ENCODE assay signal across 28 mouse cellular contexts in the genomic region with DNA sequence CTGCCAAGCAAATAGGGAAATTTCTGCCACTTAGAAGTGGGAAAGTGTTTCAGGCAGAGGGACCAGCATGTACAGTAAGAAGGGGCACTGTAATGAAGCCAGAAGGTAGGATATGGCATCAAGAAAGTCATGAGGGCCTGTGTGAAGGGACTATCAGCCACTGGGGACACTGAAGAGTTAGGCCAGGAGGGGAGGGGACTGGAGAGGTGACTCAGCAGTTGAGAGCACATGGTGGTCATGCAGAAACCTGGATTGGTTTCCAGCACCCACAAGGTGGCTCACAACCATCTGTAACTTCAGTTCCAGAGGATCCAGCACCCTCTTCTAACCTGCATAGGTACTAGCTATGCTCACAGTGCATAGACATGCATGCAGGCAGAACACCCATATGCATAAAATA. TPM values are rescaled to one million over a fixed set of nuclear protein-coding genes. Genes with fewer than 3 reads are reported as not detected.
DNase-seq lines count a peak whose midpoint lies in the region; ATAC-seq and TF ChIP-seq lines count a peak whose summit lies in the region.
"Had no signal": no experiment of that assay in that cellular context is flagged by ENCODE, and none has a peak within 500 bp of the region (broad histone marks: within the 10 kb centered on the region; RNA-seq: fewer than 3 reads in every experiment).

No protein-coding gene starts in this region.

- TF ChIP-seq POLR2A in heart, adult 2 months (IDR thresholded peaks at IDR 0.05; ENCODE audit: insufficient read depth, low read depth, low read length) = no peak

- no peaks in the 10 kb centered on the region for H3K9me3 ChIP-seq in lung, embryonic 14.5 days (ENCODE audit: low read depth, low read length)
- H3K9me3 ChIP-seq in G1E (replicated peaks) = peaks cover 9% of the 10 kb centered on the region
- H3K9me3 ChIP-seq: embryonic facial prominence, embryonic 12.5 days; midbrain, embryonic 13.5 days; neural tube, embryonic 13.5 days had no signal

- H3K27ac ChIP-seq in heart, adult 2 months = peak overlapping the region; percentile 58
- no peak overlapping the region for H3K27ac ChIP-seq in lung, embryonic 14.5 days (ENCODE audit: low read depth)
- H3K27ac ChIP-seq: embryonic facial prominence, embryonic 12.5 days; hindbrain, embryonic 14.5 days; left cerebral cortex, adult 2 months; macrophage; midbrain, embryonic 13.5 days; neural tube, embryonic 13.5 days had no signal

- H3K9ac ChIP-seq in heart, adult 2 months (ENCODE audit: low read depth, low read length) = no peak overlapping the region
- H3K9ac ChIP-seq in lung, embryonic 14.5 days = no peak overlapping the region
- H3K9ac ChIP-seq: embryonic facial prominence, embryonic 12.5 days; hindbrain, embryonic 14.5 days; midbrain, embryonic 13.5 days; neural tube, embryonic 13.5 days had no signal

- H3K4me2 ChIP-seq in lung, embryonic 14.5 days = no peak overlapping the region
- H3K4me2 ChIP-seq: embryonic facial prominence, embryonic 12.5 days; heart, embryonic 11.5 days; hindbrain, embryonic 14.5 days; midbrain, embryonic 13.5 days; neural tube, embryonic 13.5 days had no signal

- intact Hi-C loops in heart, adult 2 months (cut with DNase I) = loop anchor here (5.0 kb wide), 1 partner anchor 35 kb away; no protein-coding TSS in a partner anchor
- intact Hi-C loops in heart, postnatal 25 days (cut with DNase I) = loop anchor here (5.0 kb wide), 1 partner anchor 35 kb away; no protein-coding TSS in a partner anchor

- H3K4me3 ChIP-seq in heart, adult 2 months = no peak overlapping the region
- H3K4me3 ChIP-seq in lung, embryonic 14.5 days (ENCODE audit: low read depth, low read length) = no peak overlapping the region
- H3K4me3 ChIP-seq in G1E (ENCODE audit: low read depth, low read length) = no peak overlapping the region
- H3K4me3 ChIP-seq: embryonic facial prominence, embryonic 12.5 days; erythroblast, embryonic 14.5 days; left cerebral cortex, adult 2 months; midbrain, embryonic 13.5 days; neural tube, embryonic 13.5 days had no signal

- no peak for DNase-seq in heart, adult 2 months
- DNase-seq in heart, postnatal 25 days (ENCODE audit: low spot score) = no peak
- no peak for DNase-seq in lung, embryonic 14.5 days
- DNase-seq in lung, postnatal 25 days (ENCODE audit: low spot score) = no peak
- DNase-seq in G1E (ENCODE audit: low spot score) = no peak
- DNase-seq in spleen, postnatal 10 days (ENCODE audit: low spot score in 2 of 2) = no peak
- no peak for DNase-seq in thymus, postnatal 14 days
- DNase-seq: adrenal gland, adult 8-10 months; cerebellum, adult 9-11 months; gastrocnemius, postnatal 36 days; heart, postnatal 14 days; kidney, postnatal 10 days; left cerebral cortex, postnatal 4 days; liver; lung, adult 18-20 months; spleen, adult 18-20 months; thymus, adult 2 months had no signal

- H3K4me1 ChIP-seq in heart, adult 2 months (ENCODE audit: control insufficient read depth, insufficient read depth, low read length) = peaks cover 23% of the 10 kb centered on the region
- H3K4me1 ChIP-seq in lung, embryonic 14.5 days (ENCODE audit: insufficient read depth) = peaks cover 24% of the 10 kb centered on the region; the same call in 1 of the 2 replicates
- peaks cover 48% of the 10 kb centered on the region for H3K4me1 ChIP-seq in G1E (ENCODE audit: insufficient read depth, low read depth, low read length)

- peak; percentile 20; the same call in 1 of the 2 replicates for TF ChIP-seq CTCF in heart, adult 2 months (IDR thresholded peaks at IDR 0.05)
- TF ChIP-seq CTCF in lung, embryonic 14.5 days (IDR thresholded peaks at IDR 0.05; ENCODE audit: low read depth) = peak; percentile 28; the same call in 1 of the 2 replicates
- no peak for TF ChIP-seq CTCF in G1E (IDR thresholded peaks at IDR 0.05; ENCODE audit: low read depth, low read length)

- TF ChIP-seq EP300 in heart, adult 2 months (IDR thresholded peaks at IDR 0.05; ENCODE audit: insufficient read depth, low read depth, low read length) = no peak

- H3K36me3 ChIP-seq in heart, adult 2 months (ENCODE audit: control insufficient read depth, insufficient read depth, low read length) = no peaks in the 10 kb centered on the region
- H3K36me3 ChIP-seq in lung, embryonic 14.5 days (ENCODE audit: insufficient read depth) = no peaks in the 10 kb centered on the region
- peaks cover 92% of the 10 kb centered on the region for H3K36me3 ChIP-seq in G1E (replicated peaks)
- H3K36me3 ChIP-seq: embryonic facial prominence, embryonic 12.5 days; midbrain, embryonic 13.5 days; neural tube, embryonic 13.5 days had no signal

- H3K27me3 ChIP-seq in heart, adult 2 months (ENCODE audit: control insufficient read depth, insufficient read depth, low read length) = no peaks in the 10 kb centered on the region
- H3K27me3 ChIP-seq in lung, embryonic 14.5 days (ENCODE audit: insufficient read depth, low read length) = no peaks in the 10 kb centered on the region
- H3K27me3 ChIP-seq in G1E (ENCODE audit: insufficient read depth, low read length) = no peaks in the 10 kb centered on the region
- H3K27me3 ChIP-seq: embryonic facial prominence, embryonic 12.5 days; midbrain, embryonic 13.5 days; neural tube, embryonic 13.5 days had no signal

- no peak for ATAC-seq in lung, embryonic 14.5 days (ENCODE audit: insufficient read depth)
- ATAC-seq in G1E (ENCODE audit: extremely low read depth, insufficient number of reproducible peaks, low FRiP score, poor library complexity, severe bottlenecking) = peak; percentile 22; the same call in 1 of the 2 replicates
- ATAC-seq in megakaryocyte-erythroid progenitor cell, adult 5-6 weeks (replicated peaks; ENCODE audit: low FRiP score, low TSS enrichment, poor library complexity, severe bottlenecking) = peak; percentile 55; the same call in 1 of the 2 replicates
- ATAC-seq: forebrain, embryonic 14.5 days; intestine, embryonic 16.5 days; midbrain, embryonic 13.5 days had no signal

- H3K79me2 ChIP-seq in heart, adult 2 months (replicated peaks; ENCODE audit: control insufficient read depth, insufficient read depth, low read length) = no peaks in the 10 kb centered on the region; the same call in none of the 2 replicates

RNA-seq across cellular contexts. Expression of a gene that starts 32.4 kb away (rescaled TPM):
- total RNA-seq in heart, adult 2 months (2021) = 10 to 100 TPM; 21.8 to 26.5 TPM
- 15.8 and 20.0 TPM in 2 replicates for polyA plus RNA-seq in heart, adult 2 months (2012; rRNA removed)
- total RNA-seq in heart, postnatal 25 days (2021) = 10 to 100 TPM; 23.4 to 24.4 TPM
- 31.8 and 37.8 TPM in 2 replicates for polyA plus RNA-seq in lung, embryonic 14.5 days (2014; fragmentation: Nextera tagmentation; extraction: Ambion mirVana)
- 77.4 and 78.1 TPM in 2 replicates for total RNA-seq in G1E (2014; fragmentation: Nextera tagmentation)
- 10.3 and 13.5 TPM in 2 replicates for total RNA-seq in G1E (2017)
- 107 TPM in 2 replicates for polyA plus RNA-seq in G1E (2012)
- total RNA-seq in megakaryocyte-erythroid progenitor cell, adult 5-6 weeks (2014; fragmentation: Nextera tagmentation) = 55.9 and 58.6 TPM in 2 replicates
- total RNA-seq in megakaryocyte-erythroid progenitor cell, adult 5-6 weeks (2017) = 5.9 and 8.3 TPM in 2 replicates
